Mouse (Mus musculus): ENCODE measurements at regions not wholly inside any gene's neighbourhood (a gene's known extent, or its start where the extent isn't known, plus 50 kb on each side); places are given as distances from the start of the nearest gene placed in this dataset.

DNA sequence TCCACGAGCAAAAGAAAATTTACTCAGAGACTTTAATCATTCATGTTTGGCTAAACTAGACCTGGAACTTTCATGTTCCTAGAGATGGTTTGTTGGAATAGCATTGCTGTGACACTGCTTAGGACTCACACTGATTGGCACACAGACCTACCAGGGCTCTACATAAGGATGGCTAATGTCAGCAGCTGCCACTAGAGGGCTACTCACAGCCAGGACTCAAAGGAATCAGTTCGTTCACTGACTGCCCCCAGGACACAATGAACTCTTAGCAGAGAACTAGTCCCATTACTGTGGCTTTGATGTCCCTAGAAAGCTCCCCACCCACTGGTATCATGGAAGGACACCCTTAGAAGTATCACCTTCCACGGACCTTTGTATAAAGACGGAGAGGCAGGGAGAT lies 118.3 kb upstream of the Rad23b start:
- TF ChIP-seq CTCF (conservative IDR thresholded peaks at IDR 0.05; ENCODE audit: low read length) (peak; percentile 35), POU5F1 (IDR thresholded peaks at IDR 0.05; ENCODE audit: borderline replicate concordance, low read length) (no peak)
